Mouse (Mus musculus) myocyte (in vitro differentiated cells): ENCODE measurements at regions not wholly inside any gene's neighbourhood (a gene's known extent, or its start where the extent isn't known, plus 50 kb on each side); places are given as distances from the start of the nearest gene placed in this dataset.

Source experiments
- CEBPB ChIP-seq: IDR thresholded peaks from 2 replicates; pipeline ENCODE4 v1.6.1; 2011; ENCODE audit warnings: mild to moderate bottlenecking, moderate library complexity; ENCODE audit not compliant: poor library complexity, insufficient read depth, severe bottlenecking
- E2F4 ChIP-seq: IDR thresholded peaks from one replicate; pipeline ENCODE4 v1.6.1; 2011; ENCODE audit warnings: mild to moderate bottlenecking, control low read depth, moderate library complexity; ENCODE audit not compliant: insufficient read depth
- MAX ChIP-seq: IDR thresholded peaks from one replicate; pipeline ENCODE4 v1.6.1; 2011; ENCODE audit warnings: low read depth, mild to moderate bottlenecking, control low read depth
- MYOG ChIP-seq, 3 experiments: IDR thresholded peaks; one replicate each; pipeline ENCODE4 v1.6.1; 2011; ENCODE audit warnings: control low read depth in 2 of 3, low read depth in 2 of 3, mild to moderate bottlenecking in 2 of 3; ENCODE audit not compliant: insufficient read length in 2 of 3, control insufficient read depth in 1 of 3, insufficient read depth in 1 of 3
- POLR2A ChIP-seq: IDR thresholded peaks from one replicate; pipeline ENCODE4 v1.6.1; 2011; ENCODE audit warnings: low read depth, mild to moderate bottlenecking, control low read depth, moderate library complexity; ENCODE audit not compliant: insufficient read length
- POLR2AphosphoS2 ChIP-seq: IDR thresholded peaks from one replicate; pipeline ENCODE4 v1.6.1; 2011; ENCODE audit warnings: low read depth, control low read depth; ENCODE audit not compliant: insufficient read length
- REST ChIP-seq: IDR thresholded peaks from one replicate; pipeline ENCODE4 v1.6.1; 2011; ENCODE audit warnings: mild to moderate bottlenecking, control low read depth, moderate library complexity; ENCODE audit not compliant: insufficient read depth, insufficient read length
- SRF ChIP-seq: IDR thresholded peaks from one replicate; pipeline ENCODE4 v1.6.1; 2011; ENCODE audit warnings: low read depth; ENCODE audit not compliant: control insufficient read depth, insufficient read length
- TCF12 ChIP-seq: IDR thresholded peaks from one replicate; pipeline ENCODE4 v1.6.1; 2011; ENCODE audit warnings: mild to moderate bottlenecking, control low read depth; ENCODE audit not compliant: poor library complexity, insufficient read depth, severe bottlenecking
- USF1 ChIP-seq: IDR thresholded peaks from one replicate; pipeline ENCODE4 v1.6.1; 2011; ENCODE audit warnings: low read depth, mild to moderate bottlenecking, control low read depth, moderate library complexity

- TF ChIP-seq POLR2A, result no peak
- TF ChIP-seq TCF12, result no peak
- no peak for TF ChIP-seq E2F4
- no peak for TF ChIP-seq CEBPB
- TF ChIP-seq MAX, result no peak
- no peak for TF ChIP-seq REST
- no peak for TF ChIP-seq MYOG (IDR thresholded peaks at IDR 0.05; ENCODE audit: control insufficient read depth in 1 of 3, insufficient read depth in 1 of 3, insufficient read length in 2 of 3, low read depth in 2 of 3)
- no peak for TF ChIP-seq USF1
- TF ChIP-seq SRF, result no peak
- no peak for TF ChIP-seq POLR2AphosphoS2
Observed at GRCm38 (mm10) chr10:99836835-99837412, 77.5 kb upstream of the Csl start.
